Mouse (Mus musculus): ENCODE measurements around the gene Cfap44. TPM values are rescaled to one million over a fixed set of nuclear protein-coding genes. Genes with fewer than 3 reads are reported as not detected.
A peak's percentile ranks its signal among the peaks of the same experiment; 100 is the strongest.

Cfap44 gene
- polyA plus RNA-seq, 1 experiment from 2014 or later: 1.0 TPM

- no peaks in the 10 kb centered on the region for H3K9me3 ChIP-seq
- peaks cover 49% of the 10 kb centered on the region for H3K4me1 ChIP-seq
- no peak for ATAC-seq (ENCODE audit: low FRiP score, low read depth)
- no peak overlapping the region for H3K9ac ChIP-seq
- no peak overlapping the region for H3K4me2 ChIP-seq (replicated peaks)
- 55% methylated on average over 11 of the region's 11 CpGs for WGBS
- no peak overlapping the region for H3K4me3 ChIP-seq
- no peak overlapping the region for H3K27ac ChIP-seq
- H3K27me3 ChIP-seq (replicated peaks): no peaks in the 10 kb centered on the region
- peaks cover 4% of the 10 kb centered on the region for H3K36me3 ChIP-seq
Observed at GRCm38 (mm10) chr16:44527218-44527905, 132.8 kb downstream of the Cfap44 start.

GRCm38 (mm10) chr16:44528955-44529354, 134.4 kb downstream of the Cfap44 start:
- WGBS: 86% methylated on average over 7 of the region's 7 CpGs
- no peak overlapping the region for H3K4me3 ChIP-seq
- no peaks in the 10 kb centered on the region for H3K9me3 ChIP-seq
- 0 out of 2 replicates have a peak overlapping the region, but pooled peaks have one; percentile 51 for H3K4me2 ChIP-seq (replicated peaks)
- H3K4me1 ChIP-seq: peaks cover 61% of the 10 kb centered on the region
- H3K9ac ChIP-seq: no peak overlapping the region
- no peak for ATAC-seq (ENCODE audit: low FRiP score, low read depth)
- peaks cover 7% of the 10 kb centered on the region for H3K36me3 ChIP-seq
- no peaks in the 10 kb centered on the region for H3K27me3 ChIP-seq (replicated peaks)
- no peak overlapping the region for H3K27ac ChIP-seq

- no peaks in the 10 kb centered on the region for H3K9me3 ChIP-seq
- H3K4me3 ChIP-seq: no peak overlapping the region
- no peaks in the 10 kb centered on the region for H3K27me3 ChIP-seq (replicated peaks)
- peak overlapping the region; percentile 60; the same call in 1 of the 2 replicates for H3K27ac ChIP-seq
- H3K36me3 ChIP-seq: peaks cover 7% of the 10 kb centered on the region
- peak overlapping the region; percentile 51 for H3K4me2 ChIP-seq (replicated peaks)
- H3K9ac ChIP-seq: no peak overlapping the region
- ATAC-seq (ENCODE audit: low FRiP score, low read depth): no peak
- 31% methylated on average over 8 of the region's 8 CpGs for WGBS
- peaks cover 65% of the 10 kb centered on the region for H3K4me1 ChIP-seq
Observed at GRCm38 (mm10) chr16:44529691-44530090, 135.1 kb downstream of the Cfap44 start.

- H3K27ac ChIP-seq: peak overlapping the region; percentile 60
- H3K36me3 ChIP-seq: peaks cover 7% of the 10 kb centered on the region
- no peaks in the 10 kb centered on the region for H3K9me3 ChIP-seq
- H3K4me2 ChIP-seq (replicated peaks): peak overlapping the region; percentile 51
- H3K9ac ChIP-seq: 0 out of 2 replicates have a peak overlapping the region, but pooled peaks have one; percentile 26
- H3K27me3 ChIP-seq (replicated peaks): no peaks in the 10 kb centered on the region
- ATAC-seq (ENCODE audit: low FRiP score, low read depth): peak; percentile 35
- no peak overlapping the region; the same call in 1 of the 2 replicates for H3K4me3 ChIP-seq
- WGBS: 8% methylated on average over 9 of the region's 9 CpGs
- peaks cover 69% of the 10 kb centered on the region for H3K4me1 ChIP-seq
Observed at GRCm38 (mm10) chr16:44530191-44530590, 135.6 kb downstream of the Cfap44 start.

GRCm38 (mm10) chr16:44530829-44531228, 136.2 kb downstream of the Cfap44 start:
- ATAC-seq (ENCODE audit: low FRiP score, low read depth): peak; percentile 93
- H3K4me1 ChIP-seq: peaks cover 74% of the 10 kb centered on the region

GRCm38 (mm10) chr16:44531239-44531797, 136.7 kb downstream of the Cfap44 start:
- Histone ChIP-seq H3K9me3 (no peaks in the 10 kb centered on the region), H3K27ac (peak overlapping the region; percentile 60), H3K4me2 (replicated peaks) (peak overlapping the region; percentile 51), H3K36me3 (peaks cover 7% of the 10 kb centered on the region), H3K4me3 (peak overlapping the region; percentile 13; the same call in 1 of the 2 replicates), H3K27me3 (replicated peaks) (no peaks in the 10 kb centered on the region), H3K4me1 (peaks cover 77% of the 10 kb centered on the region), H3K9ac (no peak overlapping the region)
- peak; percentile 28 for ATAC-seq (ENCODE audit: low FRiP score, low read depth)
- 9% methylated on average over 12 of the region's 12 CpGs for WGBS

More at GRCm38 (mm10) chr16:44530829-44531228, 136.2 kb downstream of the Cfap44 start:
- no peaks in the 10 kb centered on the region for H3K27me3 ChIP-seq (replicated peaks)
- H3K9ac ChIP-seq: peak overlapping the region; percentile 26; the same call in 1 of the 2 replicates
- H3K4me2 ChIP-seq (replicated peaks): peak overlapping the region; percentile 51
- no peaks in the 10 kb centered on the region for H3K9me3 ChIP-seq
- WGBS: 0% methylated on average over 7 of the region's 7 CpGs
- H3K36me3 ChIP-seq: peaks cover 7% of the 10 kb centered on the region
- peak overlapping the region; percentile 60 for H3K27ac ChIP-seq
- H3K4me3 ChIP-seq: peak overlapping the region; percentile 13; the same call in 1 of the 2 replicates

Other genes starting within 250 kb of the Cfap44 start
- 3.3 and 3.7 TPM in 2 replicates for gene Usf3, start 221.6 kb upstream of the Cfap44 start, polyA plus RNA-seq (2016; fragmentation: Nextera tagmentation; extraction: Ambion mirVana)
- gene Sidt1, start 61.6 kb upstream of the Cfap44 start, polyA plus RNA-seq (2016; fragmentation: Nextera tagmentation; extraction: Ambion mirVana): 0.51 and 1.1 TPM in 2 replicates
- gene Spice1, start 47.7 kb upstream of the Cfap44 start, polyA plus RNA-seq (2016; fragmentation: Nextera tagmentation; extraction: Ambion mirVana): 16.8 and 27.6 TPM in 2 replicates
- 32.1 and 34.3 TPM in 2 replicates for gene Boc, start 164.1 kb downstream of the Cfap44 start, polyA plus RNA-seq (2016; fragmentation: Nextera tagmentation; extraction: Ambion mirVana)

Data from neural tube, embryonic 12.5 days (tissue).